Mouse (Mus musculus) gastrocnemius, adult 2 months (tissue): ENCODE data around the gene Rcn2. TPM values are rescaled to one million over a fixed set of nuclear protein-coding genes. Genes with fewer than 3 reads are reported as not detected.

Experiments used
- DNase-seq: peaks from one replicate; pipeline ENCODE4 v3.0.0; 2022
- H3K27ac ChIP-seq: fragments of 200-600 bp; 2 replicates; pipeline ENCODE4 v1.8.1; 2022; ENCODE audit warnings: mild to moderate bottlenecking
- H3K4me3 ChIP-seq: fragments of 200-600 bp; 2 replicates; pipeline ENCODE4 v1.8.1; 2022; ENCODE audit warnings: mild to moderate bottlenecking, moderate library complexity
- CTCF ChIP-seq: fragments of 200-600 bp; IDR thresholded peaks from 2 replicates; pipeline ENCODE4 v1.8.1; 2022; ENCODE audit warnings: antibody characterized with exemption, mild to moderate bottlenecking, moderate library complexity
- intact Hi-C: fragments of 180-260 bp; cut with DNase I; formaldehyde crosslinking; loops from one replicate; pipeline ENCODE4 v1.15.1; 2025
- total RNA-seq, 2 experiments: library from RNA; stranded (reverse); gene quantifications; 2 replicates each; pipeline ENCODE4 v1.2.3; 2021

Rcn2 gene
- total RNA-seq, 2 experiments from 2014 or later, result 18.0 to 21.8 TPM

GRCm38 (mm10) chr9:56104921-56105320, 63.3 kb downstream of the Rcn2 start:
- DNase-seq, result no peak
- TF ChIP-seq CTCF, result no peak
- no peak overlapping the region for H3K27ac ChIP-seq
- H3K4me3 ChIP-seq, result no peak overlapping the region
- intact Hi-C loops, result no loop called here

DNA sequence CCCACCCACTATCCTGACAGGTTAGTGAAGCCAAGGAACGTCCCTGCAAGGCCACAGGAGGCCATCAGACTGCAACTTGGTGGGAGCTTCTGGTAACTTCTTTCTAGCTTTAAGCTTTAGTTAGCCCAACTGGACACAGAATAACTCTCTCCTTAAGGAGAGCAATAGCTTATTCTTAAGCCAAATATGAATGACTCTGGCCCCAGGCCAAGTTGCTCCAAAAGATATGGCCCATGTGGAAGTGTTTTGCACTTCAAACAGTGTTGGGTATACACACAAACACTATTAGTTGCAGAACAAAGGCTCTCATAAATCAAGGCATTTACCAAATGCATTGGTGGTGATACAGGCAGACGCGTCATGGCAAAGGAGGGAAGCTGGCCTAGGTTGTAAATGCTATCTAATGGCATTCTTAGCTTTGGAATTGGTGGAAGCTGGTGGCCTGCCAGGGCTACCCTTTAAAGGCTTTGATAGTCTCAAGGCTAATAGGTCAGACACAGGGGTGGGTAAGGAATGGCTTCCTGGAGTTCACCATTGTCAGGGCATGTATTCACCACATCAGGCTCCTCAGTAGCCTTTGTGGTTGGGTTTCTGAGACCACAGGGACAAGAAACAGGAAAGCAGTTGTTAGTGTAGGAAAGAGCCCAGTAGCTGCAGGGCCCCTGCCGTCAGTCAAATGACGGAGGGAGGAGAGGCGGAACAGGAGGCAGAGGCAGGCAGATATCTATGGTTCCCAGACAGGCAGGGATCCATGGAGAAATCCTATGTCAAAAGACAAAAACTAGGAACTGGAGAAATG, 64.8 kb downstream of the Rcn2 start:
- Histone ChIP-seq H3K4me3 (no peak overlapping the region), H3K27ac (no peak overlapping the region)
- DNase-seq, result no peak
- intact Hi-C loops, result no loop called here
- TF ChIP-seq CTCF, result no peak

DNA sequence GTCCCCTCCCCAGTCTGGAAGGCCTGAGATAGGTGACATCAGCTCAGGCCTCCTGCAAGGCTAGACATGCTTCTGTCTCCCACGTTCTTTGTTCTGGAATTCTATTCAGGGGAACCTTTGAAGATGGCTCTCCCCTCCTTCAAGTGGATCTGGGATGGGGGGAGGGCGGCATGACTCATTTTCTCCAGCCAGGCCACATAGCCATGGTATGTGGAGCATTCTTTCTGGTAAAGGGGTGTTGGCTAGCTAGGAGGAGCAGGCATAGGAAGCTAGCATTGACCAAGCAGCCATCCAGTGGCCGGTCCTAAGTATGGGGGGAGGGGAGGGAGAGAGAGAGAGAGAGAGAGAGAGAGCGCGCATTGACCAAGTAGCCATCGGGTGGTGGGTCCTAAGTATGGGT, 65.9 kb downstream of the Rcn2 start:
- DNase-seq, result no peak
- Histone ChIP-seq H3K4me3 (no peak overlapping the region), H3K27ac (no peak overlapping the region)
- no peak for TF ChIP-seq CTCF
- intact Hi-C loops, result no loop called here

- H3K4me3 ChIP-seq, result no peak overlapping the region
- intact Hi-C loops, result no loop called here
- 0 out of 2 replicates have a peak overlapping the region, but pooled peaks have one; percentile 8 for H3K27ac ChIP-seq
- no peak for DNase-seq
- no peak for TF ChIP-seq CTCF
Observed at GRCm38 (mm10) chr9:56108174-56108573, 66.5 kb downstream of the Rcn2 start.

Other genes with a start within 250 kb of the Rcn2 start
- gene Scaper, start 103.7 kb upstream of the Rcn2 start, total RNA-seq, result 1 to 10 TPM; 8.2 to 9.0 TPM
- gene 4930563M21Rik, start 31.3 kb upstream of the Rcn2 start, total RNA-seq, result not detected
- 1 to 10 TPM in 1 of 2 experiments, under 1 TPM in 1; 0.77 to 1.1 TPM for gene Pstpip1, start 48.1 kb downstream of the Rcn2 start, total RNA-seq
- gene Tspan3, start 123.6 kb downstream of the Rcn2 start, total RNA-seq, result 100 to 1,000 TPM in 1 of 2 experiments, 10 to 100 TPM in 1; 86.1 to 122 TPM